Mouse (Mus musculus) liver, postnatal 0 days (tissue): ENCODE results near the gene Scml4. TPM values are rescaled to one million over a fixed set of nuclear protein-coding genes. Genes with fewer than 3 reads are reported as not detected.
A peak's percentile ranks its signal among the peaks of the same experiment; 100 is the strongest.

Experiments used
- ATAC-seq: fragments of 200-750 bp; cut with Nextera tagmentation; 2 replicates; pipeline ENCODE4 v1.8.0; 2017; ENCODE audit warnings: mild to moderate bottlenecking, moderate library complexity
- DNase-seq: peaks from one replicate; pipeline ENCODE4 v3.0.0-alpha.2; 2016
- H3K27ac ChIP-seq: fragments of 300-500 bp; sonication (generic); 2 replicates; pipeline ENCODE4 v1.5.1; 2014; ENCODE audit warnings: antibody characterized with exemption, moderate library complexity, mild to moderate bottlenecking, low read depth
- H3K27me3 ChIP-seq: fragments of 300-500 bp; sonication (generic); 2 replicates; pipeline ENCODE4 v1.6.1; 2014; ENCODE audit warnings: low read length, control low read depth, mixed read lengths; ENCODE audit not compliant: insufficient read depth
- H3K36me3 ChIP-seq: fragments of 300-500 bp; sonication (generic); replicated peaks from 2 replicates; pipeline ENCODE4 v1.6.1; 2014; ENCODE audit warnings: mild to moderate bottlenecking, control low read depth, low read length, moderate library complexity, mixed read lengths; ENCODE audit not compliant: insufficient read depth
- H3K4me1 ChIP-seq: fragments of 300-500 bp; sonication (generic); 2 replicates; pipeline ENCODE4 v1.6.1; 2014; ENCODE audit warnings: antibody characterized with exemption, mild to moderate bottlenecking, control low read depth; ENCODE audit not compliant: insufficient read depth
- H3K4me2 ChIP-seq: fragments of 300-500 bp; sonication (generic); 2 replicates; pipeline ENCODE4 v1.6.1; 2014; ENCODE audit warnings: low read depth, mild to moderate bottlenecking, low read length, moderate library complexity, mixed read lengths
- H3K4me3 ChIP-seq: fragments of 300-500 bp; sonication (generic); 2 replicates; pipeline ENCODE4 v1.5.1; 2014; ENCODE audit warnings: low read depth, low read length
- H3K9ac ChIP-seq: fragments of 300-500 bp; sonication (generic); replicated peaks from 2 replicates; pipeline ENCODE4 v1.6.1; 2014; ENCODE audit warnings: mild to moderate bottlenecking, moderate library complexity
- H3K9me3 ChIP-seq: fragments of 300-500 bp; sonication (generic); 2 replicates; pipeline ENCODE4 v1.6.1; 2016; ENCODE audit warnings: mild to moderate bottlenecking, control low read depth, low read length, mixed read lengths
- CTCF ChIP-seq: sonication (generic); IDR thresholded peaks from 2 replicates; pipeline ENCODE4 v1.5.1; 2016; ENCODE audit warnings: antibody characterized with exemption, low read depth
- EP300 ChIP-seq: IDR thresholded peaks from 2 replicates; pipeline ENCODE4 v1.6.1; 2016; ENCODE audit warnings: antibody characterized with exemption, low read depth, mild to moderate bottlenecking
- WGBS: fragments of 180-500 bp; shearing (Covaris S2); extraction: QIAGEN DNeasy Blood & Tissue Kit; methylation state at CpG from one replicate; pipeline ENCODE4 v1.1.7; 2014; ENCODE audit not compliant: insufficient replicate concordance; 5-methylcytosine and 5-hydroxymethylcytosine counted together
- polyA plus RNA-seq: library from polyadenylated mRNA; unstranded; fragments of >200 nt; fragmentation: Nextera tagmentation; extraction: Ambion mirVana; gene quantifications from 2 replicates; pipeline ENCODE4 v1.2.1, GENCODE M21; 2015

Scml4 gene
- polyA plus RNA-seq, 1 experiment from 2014 or later: 0.43 TPM

DNA sequence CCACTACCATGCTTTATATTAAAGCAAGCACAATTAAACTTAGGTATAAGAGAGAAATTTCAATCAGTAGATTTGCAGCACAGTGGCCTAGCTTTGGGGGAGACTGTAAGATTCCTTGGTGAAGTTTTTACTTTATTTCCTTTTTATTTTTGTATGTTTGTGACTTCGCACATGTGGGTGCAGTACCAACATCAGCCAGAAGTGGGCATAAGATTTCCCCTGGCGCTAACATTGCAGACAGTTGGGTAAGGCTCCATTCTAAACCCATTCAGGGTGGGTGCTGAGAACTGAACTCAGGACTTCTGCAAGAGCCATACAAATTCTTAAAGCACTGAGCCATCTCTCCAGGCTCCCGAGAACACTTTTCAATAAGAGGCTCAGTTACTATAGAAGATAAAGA, 82.1 kb downstream of the Scml4 start:
- H3K36me3 ChIP-seq: no peaks in the 10 kb centered on the region
- no peak overlapping the region for H3K9ac ChIP-seq
- peaks cover 5% of the 10 kb centered on the region; the same call in 1 of the 2 replicates for H3K4me1 ChIP-seq
- WGBS: 86% methylated on average over 3 of the region's 3 CpGs
- no peak overlapping the region for H3K4me2 ChIP-seq
- no peaks in the 10 kb centered on the region for H3K9me3 ChIP-seq
- H3K27me3 ChIP-seq: no peaks in the 10 kb centered on the region
- ATAC-seq (no peak), DNase-seq (no peak)
- 0 out of 2 replicates have a peak, but pooled peaks have one; percentile 38 for TF ChIP-seq CTCF
- TF ChIP-seq EP300: no peak
- H3K4me3 ChIP-seq: no peak overlapping the region
- no peak overlapping the region for H3K27ac ChIP-seq

DNA sequence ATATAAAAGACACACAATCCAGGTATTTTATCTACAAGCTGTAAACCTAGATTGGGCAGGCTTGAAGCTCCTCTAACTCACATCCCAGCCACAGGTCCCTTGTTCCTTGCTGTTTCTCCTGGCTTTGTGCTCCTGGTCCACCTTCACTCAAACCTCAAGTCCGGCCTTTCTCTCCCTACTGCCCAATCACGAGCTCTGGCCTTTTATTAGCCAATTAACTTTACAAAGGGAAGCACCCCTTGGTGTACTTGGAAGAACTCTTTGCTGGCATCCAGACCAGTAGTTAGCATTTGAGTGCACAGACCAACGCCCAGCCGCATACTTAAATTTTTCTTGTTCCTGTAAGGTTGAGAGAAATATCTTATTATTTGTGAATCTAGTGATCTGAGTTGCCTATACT, 85.1 kb downstream of the Scml4 start:
- no peak overlapping the region for H3K4me2 ChIP-seq
- TF ChIP-seq CTCF: no peak
- no peak overlapping the region for H3K27ac ChIP-seq
- H3K9ac ChIP-seq: no peak overlapping the region
- no peaks in the 10 kb centered on the region for H3K9me3 ChIP-seq
- DNase-seq (no peak), ATAC-seq (no peak)
- 71% methylated on average over 4 of the region's 4 CpGs for WGBS
- H3K27me3 ChIP-seq: no peaks in the 10 kb centered on the region
- no peaks in the 10 kb centered on the region for H3K36me3 ChIP-seq
- no peak overlapping the region for H3K4me3 ChIP-seq
- H3K4me1 ChIP-seq: peaks cover under 1% of the 10 kb centered on the region; the same call in 1 of the 2 replicates

DNA sequence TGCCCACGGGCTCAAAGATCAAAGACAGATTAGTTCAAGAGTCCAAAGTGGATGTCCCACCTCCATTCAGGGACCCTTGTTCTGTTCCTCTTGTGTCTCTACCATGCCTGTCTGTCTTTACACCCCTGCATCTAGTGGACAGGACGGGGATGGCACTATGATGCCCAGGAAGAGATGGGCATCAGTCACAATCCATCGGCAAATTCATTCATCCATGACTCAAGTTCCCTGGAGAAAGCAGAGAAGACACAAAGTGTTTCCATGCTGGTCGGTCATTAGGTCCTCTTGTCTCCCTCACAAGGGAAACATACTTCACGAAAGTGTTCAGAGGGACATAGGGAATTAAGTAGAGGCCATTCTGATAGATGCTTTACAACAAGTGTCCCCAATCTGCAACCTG, 87.2 kb downstream of the Scml4 start:
- Histone ChIP-seq H3K9me3 (no peaks in the 10 kb centered on the region), H3K36me3 (no peaks in the 10 kb centered on the region), H3K27me3 (no peaks in the 10 kb centered on the region), H3K4me2 (no peak overlapping the region), H3K27ac (no peak overlapping the region), H3K4me3 (no peak overlapping the region), H3K9ac (no peak overlapping the region), H3K4me1 (no peaks in the 10 kb centered on the region)
- TF ChIP-seq EP300: no peak
- no peak for TF ChIP-seq CTCF
- DNase-seq: no peak
- no peak for ATAC-seq
- WGBS: 72% methylated on average over 5 of the region's 5 CpGs

DNA sequence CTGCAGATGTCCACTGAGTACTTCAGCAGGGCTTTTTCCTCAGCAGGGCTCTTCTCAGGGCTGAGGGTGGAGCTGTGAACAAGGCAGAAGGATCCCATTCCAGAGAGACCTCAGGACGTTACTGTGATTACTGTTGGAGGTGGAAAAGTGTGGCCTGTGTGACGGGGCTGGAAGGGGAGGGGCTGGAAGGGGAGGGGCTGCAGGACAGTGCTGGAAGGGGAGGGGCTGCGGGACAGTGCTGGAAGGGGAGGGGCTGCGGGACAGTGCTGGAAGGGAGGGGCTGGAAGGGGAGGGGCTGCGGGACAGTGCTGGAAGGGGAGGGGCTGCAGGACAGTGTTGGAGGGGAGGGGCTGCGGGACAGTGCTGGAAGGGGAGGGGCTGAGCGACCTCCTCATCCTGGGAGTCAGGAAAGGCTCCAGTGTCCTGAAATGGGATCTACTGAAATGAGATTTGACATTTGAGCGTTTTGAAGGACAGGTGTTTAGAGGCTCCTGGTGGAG, 90.1 kb downstream of the Scml4 start:
- no peaks in the 10 kb centered on the region for H3K27me3 ChIP-seq

DNA sequence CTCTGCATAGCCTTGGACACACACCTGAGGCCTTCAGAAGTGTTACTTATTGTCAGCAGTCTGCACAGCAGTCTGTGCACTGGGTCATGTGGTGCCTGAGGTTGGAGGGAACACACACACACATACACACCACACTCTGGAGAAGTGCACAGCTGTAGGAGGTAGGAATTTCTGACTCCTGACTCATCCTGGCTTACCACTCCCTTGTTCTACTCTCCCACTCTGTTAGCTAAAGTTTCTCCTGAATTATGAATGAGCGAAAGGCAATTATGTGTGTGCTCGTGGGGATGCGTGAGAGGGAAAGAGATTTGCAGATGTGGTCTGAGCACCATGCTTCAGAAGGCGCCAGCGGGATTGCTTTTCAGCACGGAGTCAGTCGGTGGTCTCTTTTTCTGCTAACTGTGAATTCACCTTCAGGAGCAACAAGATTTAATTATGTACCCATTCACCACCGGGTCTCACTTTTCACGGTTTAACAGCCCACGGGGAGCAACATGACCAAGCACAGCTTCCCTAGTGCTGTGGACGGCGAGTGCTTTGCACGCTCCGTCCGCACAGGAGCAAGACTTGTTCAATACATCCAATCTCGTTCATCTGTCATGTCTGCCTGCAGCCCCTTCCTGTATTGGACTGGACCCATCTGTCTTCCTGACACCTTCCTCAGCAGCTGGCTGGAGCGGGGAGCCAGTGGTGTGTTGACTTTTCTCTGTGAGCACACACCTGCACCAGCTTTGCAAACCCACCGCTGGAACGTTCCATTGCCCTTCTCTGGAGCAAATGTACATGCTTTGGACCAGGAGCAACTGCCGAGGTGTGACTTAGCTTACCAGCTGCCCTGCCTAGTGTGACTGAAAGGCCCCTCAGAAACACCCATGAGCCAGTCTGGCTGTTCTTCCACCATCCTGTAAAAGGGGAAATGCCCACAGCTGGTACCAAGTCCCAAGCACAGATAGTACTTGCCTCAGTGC, 91.2 kb downstream of the Scml4 start:
- no peak overlapping the region for H3K4me3 ChIP-seq
- H3K9ac ChIP-seq: no peak overlapping the region
- H3K27me3 ChIP-seq: no peaks in the 10 kb centered on the region
- H3K4me2 ChIP-seq: no peak overlapping the region
- ATAC-seq (no peak), DNase-seq (no peak)
- H3K9me3 ChIP-seq: no peaks in the 10 kb centered on the region
- no peak overlapping the region for H3K27ac ChIP-seq
- H3K36me3 ChIP-seq: no peaks in the 10 kb centered on the region
- TF ChIP-seq CTCF (no peak), EP300 (no peak)
- no peaks in the 10 kb centered on the region for H3K4me1 ChIP-seq
- 44% methylated on average over 20 of the region's 20 CpGs for WGBS

More for the DNA sequence above, 90.1 kb downstream of the Scml4 start:
- Histone ChIP-seq H3K9me3 (no peaks in the 10 kb centered on the region), H3K27ac (no peak overlapping the region), H3K4me3 (no peak overlapping the region), H3K9ac (no peak overlapping the region), H3K4me2 (peak overlapping the region; percentile 33; the same call in 1 of the 2 replicates), H3K36me3 (no peaks in the 10 kb centered on the region), H3K4me1 (no peaks in the 10 kb centered on the region)
- ATAC-seq (peak; percentile 88), DNase-seq (peak; percentile 61)
- TF ChIP-seq CTCF (no peak), EP300 (no peak)
- 4% methylated on average over 8 of the region's 8 CpGs for WGBS

DNA sequence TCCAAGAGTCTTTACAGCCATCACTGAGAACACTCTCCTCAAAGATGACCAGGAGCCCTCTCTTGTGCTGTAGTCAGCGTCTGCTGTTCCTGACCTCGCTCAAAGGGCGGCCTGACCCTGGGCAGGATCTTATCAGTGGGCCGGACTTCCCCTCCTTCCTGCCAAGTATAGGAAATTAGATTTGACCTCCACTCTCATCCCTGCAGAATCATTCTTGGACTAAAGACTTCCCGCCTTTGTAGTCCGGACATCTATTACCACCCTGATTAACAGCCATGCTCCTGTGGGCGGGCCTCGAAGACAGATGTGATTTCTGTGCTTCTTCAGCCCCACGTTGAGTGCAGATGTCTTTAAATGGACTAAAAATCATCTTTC, 91.9 kb downstream of the Scml4 start:
- Histone ChIP-seq H3K27me3 (peaks cover under 1% of the 10 kb centered on the region; the same call in 1 of the 2 replicates), H3K4me3 (no peak overlapping the region), H3K4me1 (no peaks in the 10 kb centered on the region), H3K9ac (no peak overlapping the region), H3K4me2 (no peak overlapping the region), H3K36me3 (no peaks in the 10 kb centered on the region), H3K27ac (no peak overlapping the region), H3K9me3 (no peaks in the 10 kb centered on the region)
- no peak for DNase-seq
- no peak for ATAC-seq
- TF ChIP-seq EP300 (no peak), CTCF (no peak)
- 23% methylated on average over 9 of the region's 9 CpGs for WGBS
